Mouse (Mus musculus) granulocyte monocyte progenitor cell, adult 5-6 weeks (primary cell): ENCODE results near the gene Csrnp3. TPM values are rescaled to one million over a fixed set of nuclear protein-coding genes. Genes with fewer than 3 reads are reported as not detected.

Experiments used
- total RNA-seq, 2 experiments: library from RNA; stranded (forward) in 1 of 2; stranded (reverse) in 1 of 2; fragments of 200-712, 200-1000 nt in 1 of 2; fragments of >200 nt in 1 of 2; fragmentation: Nextera tagmentation in 1 of 2; gene quantifications; 2 replicates each; pipeline ENCODE4 v1.2.3; 2014 to 2017

Gene Csrnp3
- total RNA-seq, 2 experiments from 2014 or later: not detected

Other genes with a start within 250 kb of the Csrnp3 start
- gene Scn2a, start 225.0 kb upstream of the Csrnp3 start, total RNA-seq (2014; fragmentation: Nextera tagmentation): not detected in 2 replicates
- gene Scn2a, start 225.0 kb upstream of the Csrnp3 start, total RNA-seq (2017): not detected in 2 replicates